Mouse (Mus musculus): ENCODE data around the gene Noc3l. TPM values are rescaled to one million over a fixed set of nuclear protein-coding genes. Genes with fewer than 3 reads are reported as not detected.

The Noc3l gene
- 10 to 100 TPM; 18.8 to 20.7 TPM for total RNA-seq (2021)
- long read RNA-seq, experiment 1, transcript Noc3l-201 (21 exons, 3,977 nt), result major isoform, 10 of 11 reads
- long read RNA-seq, experiment 1, partial matches to known transcripts, result 1 of 11 reads
- long read RNA-seq, experiment 1, other reads (novel, unspliced or antisense), result 0 of 11 reads
- long read RNA-seq, experiment 2, transcript Noc3l-201 (21 exons, 3,977 nt), result major isoform, 13 of 18 reads
- long read RNA-seq, experiment 2, partial matches to known transcripts, result 3 of 18 reads
- long read RNA-seq, experiment 2, other reads (novel, unspliced or antisense), result 2 of 18 reads

GRCm38 (mm10) chr19:38818766-38819426 lies at the start of gene Noc3l:
Gene Noc3l, minus strand, starts transcription at chr19:38819237.
- peak; percentile 97 to 99 for DNase-seq (ENCODE audit: low spot score in 2 of 2)

GRCm38 (mm10) chr19:38862523-38862922 lies 43.5 kb upstream of the Noc3l start:
- DNase-seq (ENCODE audit: low spot score in 2 of 2), result no peak

GRCm38 (mm10) chr19:38858224-38858623 lies 39.2 kb upstream of the Noc3l start:
- no peak for DNase-seq (ENCODE audit: low spot score in 2 of 2)

GRCm38 (mm10) chr19:38846373-38846772 lies 27.3 kb upstream of the Noc3l start:
- DNase-seq (ENCODE audit: low spot score in 2 of 2), result no peak

GRCm38 (mm10) chr19:38844817-38845216 lies 25.8 kb upstream of the Noc3l start:
- DNase-seq (ENCODE audit: low spot score in 2 of 2), result no peak

GRCm38 (mm10) chr19:38837171-38837641 lies 18.2 kb upstream of the Noc3l start:
- DNase-seq (ENCODE audit: low spot score in 2 of 2), result peak; percentile 48 to 56

- DNase-seq (ENCODE audit: low spot score in 2 of 2), result peak; percentile 88 to 92
Observed at GRCm38 (mm10) chr19:38836438-38837170, 17.6 kb upstream of the Noc3l start, which contains the start of gene Tbc1d12. Gene Tbc1d12, plus strand, starts transcription at chr19:38836579.

- no peak for DNase-seq (ENCODE audit: low spot score in 2 of 2)
Observed at GRCm38 (mm10) chr19:38836084-38836437, 17.0 kb upstream of the Noc3l start.

GRCm38 (mm10) chr19:38833224-38833623 lies 14.2 kb upstream of the Noc3l start:
- no peak for DNase-seq (ENCODE audit: low spot score in 2 of 2)

GRCm38 (mm10) chr19:38820186-38820804 lies 1.3 kb upstream of the Noc3l start:
- DNase-seq (ENCODE audit: low spot score in 2 of 2), result no peak

GRCm38 (mm10) chr19:38819427-38819802 lies 378 bp upstream of the Noc3l start:
- DNase-seq (ENCODE audit: low spot score in 2 of 2), result no peak

- no peak for DNase-seq (ENCODE audit: low spot score in 2 of 2)
Observed at GRCm38 (mm10) chr19:38818191-38818590, 846 bp downstream of the Noc3l start.

GRCm38 (mm10) chr19:38798801-38799200 lies 20.2 kb downstream of the Noc3l start:
- DNase-seq (ENCODE audit: low spot score in 2 of 2), result no peak

- DNase-seq (ENCODE audit: low spot score in 2 of 2), result no peak
Observed at GRCm38 (mm10) chr19:38798291-38798690, 20.7 kb downstream of the Noc3l start.

- no peak for DNase-seq (ENCODE audit: low spot score in 2 of 2)
Observed at GRCm38 (mm10) chr19:38796546-38796945, 22.5 kb downstream of the Noc3l start.

- no peak for DNase-seq (ENCODE audit: low spot score in 2 of 2)
Observed at GRCm38 (mm10) chr19:38793563-38794045, 25.4 kb downstream of the Noc3l start.

GRCm38 (mm10) chr19:38787756-38788155 lies 31.3 kb downstream of the Noc3l start:
- no peak for DNase-seq (ENCODE audit: low spot score in 2 of 2)

- no peak for DNase-seq (ENCODE audit: low spot score in 2 of 2)
Observed at GRCm38 (mm10) chr19:38783542-38783941, 35.5 kb downstream of the Noc3l start.

- DNase-seq (ENCODE audit: low spot score in 2 of 2), result no peak
Observed at GRCm38 (mm10) chr19:38778805-38779204, 40.2 kb downstream of the Noc3l start.

- peak; percentile 31 to 43 for DNase-seq (ENCODE audit: low spot score in 2 of 2)
Observed at GRCm38 (mm10) chr19:38775548-38775947, 43.5 kb downstream of the Noc3l start.

GRCm38 (mm10) chr19:38766306-38766705 lies 52.7 kb downstream of the Noc3l start:
- DNase-seq (ENCODE audit: low spot score in 2 of 2), result peak in 1 of 2 experiments; percentile 21
